Mouse (Mus musculus) spleen, adult 2 months (tissue): ENCODE data around the gene Gm20388. TPM values are rescaled to one million over a fixed set of nuclear protein-coding genes. Genes with fewer than 3 reads are reported as not detected.

ENCODE experiments used
- DNase-seq, 2 experiments: peaks; one replicate each; pipeline versions ENCODE4 v3.0.0 to v3.0.0-alpha.2; 2012 to 2021; ENCODE audit warnings: low spot score in 2 of 2, low read depth in 1 of 2
- H3K27ac ChIP-seq: fragments of 200-500 bp; 2 replicates; pipeline ENCODE4 v1.5.1; 2012; ENCODE audit warnings: low read length, inconsistent platforms; ENCODE audit not compliant: insufficient read depth
- H3K27me3 ChIP-seq: fragments of 200-500 bp; 2 replicates; pipeline ENCODE4 v1.6.1; 2012; ENCODE audit warnings: mild to moderate bottlenecking, moderate library complexity, low read length, inconsistent platforms; ENCODE audit not compliant: control insufficient read depth, insufficient read depth
- H3K36me3 ChIP-seq: fragments of 200-500 bp; 2 replicates; pipeline ENCODE4 v1.6.1; 2012; ENCODE audit warnings: mild to moderate bottlenecking, low read length, inconsistent platforms; ENCODE audit not compliant: control insufficient read depth, insufficient read depth
- H3K4me1 ChIP-seq: fragments of 200-500 bp; 2 replicates; pipeline ENCODE4 v1.6.1; 2011; ENCODE audit warnings: inconsistent platforms; ENCODE audit not compliant: control insufficient read depth, insufficient read depth, insufficient read length
- H3K4me3 ChIP-seq: fragments of 200-500 bp; 2 replicates; pipeline ENCODE4 v1.5.1; 2011; ENCODE audit warnings: mild to moderate bottlenecking, inconsistent platforms; ENCODE audit not compliant: insufficient read depth, insufficient read length; ENCODE audit errors: extremely low read depth
- CTCF ChIP-seq: fragments of 200-500 bp; IDR thresholded peaks from 2 replicates; pipeline ENCODE4 v1.5.1; 2011; ENCODE audit warnings: mild to moderate bottlenecking, inconsistent platforms; ENCODE audit not compliant: insufficient read depth, insufficient read length, insufficient replicate concordance; ENCODE audit errors: extremely low read depth
- POLR2A ChIP-seq: fragments of 200-500 bp; IDR thresholded peaks from 2 replicates; pipeline ENCODE4 v1.6.1; 2011; ENCODE audit warnings: low read depth, low read length, inconsistent platforms
- WGBS: fragments of 180-500 bp; shearing (Covaris S2); methylation state at CpG from one replicate; pipeline ENCODE4 v1.1.7; 2018; 5-methylcytosine and 5-hydroxymethylcytosine counted together
- polyA plus RNA-seq: library from polyadenylated mRNA; depleted of rRNA; stranded (reverse); fragments of >200 nt; gene quantifications from 2 replicates; pipeline ENCODE4 v1.2.3, GENCODE M21; 2012

The Gm20388 gene
- polyA plus RNA-seq, 1 experiment: 26.1 TPM

DNA sequence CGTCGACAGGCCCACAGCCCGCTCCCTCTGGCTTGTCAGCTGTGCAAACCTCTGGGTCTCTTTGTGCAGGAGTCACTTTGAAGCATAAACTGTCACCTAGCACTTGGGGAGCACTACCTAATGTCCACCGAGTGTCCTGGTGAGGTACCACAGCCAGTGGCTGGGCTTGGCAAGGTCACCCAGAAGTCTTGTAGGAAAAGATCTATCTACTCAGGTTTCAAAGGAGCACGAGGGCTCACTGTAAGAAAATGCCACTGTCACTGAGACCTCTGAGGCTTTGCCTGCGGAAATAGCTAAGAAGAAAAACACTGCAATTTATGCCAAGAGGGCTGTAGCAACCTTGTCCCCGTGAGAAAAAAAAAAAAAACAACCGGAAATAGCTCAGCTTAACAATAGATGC is 4165.3 kb downstream of the Gm20388 start:
- Histone ChIP-seq H3K4me3 (no peak overlapping the region), H3K27me3 (no peaks in the 10 kb centered on the region), H3K4me1 (no peaks in the 10 kb centered on the region), H3K36me3 (no peaks in the 10 kb centered on the region), H3K27ac (peak overlapping the region; percentile 73)
- TF ChIP-seq POLR2A (no peak), CTCF (no peak)
- DNase-seq: no peak
- 61% methylated on average over 8 of the region's 8 CpGs for WGBS

DNA sequence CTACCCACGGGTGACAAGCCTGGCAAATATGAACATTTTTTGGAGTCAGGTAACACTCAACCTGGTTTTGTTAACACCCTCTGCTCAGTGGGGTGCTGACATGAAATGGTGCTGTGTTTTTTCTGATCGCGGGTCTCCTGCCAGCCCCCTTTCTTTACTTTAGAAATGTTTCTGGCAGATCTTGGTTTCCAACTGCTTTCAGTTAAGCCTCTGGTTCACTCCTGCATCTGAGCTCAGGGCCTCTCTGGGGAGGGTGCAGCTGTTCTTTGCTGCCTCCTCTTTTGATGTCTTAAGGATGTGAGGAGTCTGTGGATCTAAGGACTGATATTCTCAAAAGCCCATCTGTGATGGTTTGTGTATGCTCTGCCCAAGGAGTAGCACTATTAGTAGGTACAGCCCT is 4165.8 kb downstream of the Gm20388 start:
- Histone ChIP-seq H3K36me3 (no peaks in the 10 kb centered on the region), H3K27me3 (no peaks in the 10 kb centered on the region), H3K4me3 (no peak overlapping the region), H3K4me1 (no peaks in the 10 kb centered on the region), H3K27ac (no peak overlapping the region)
- TF ChIP-seq CTCF (no peak), POLR2A (no peak)
- 52% methylated on average over 3 of the region's 3 CpGs for WGBS
- no peak for DNase-seq

DNA sequence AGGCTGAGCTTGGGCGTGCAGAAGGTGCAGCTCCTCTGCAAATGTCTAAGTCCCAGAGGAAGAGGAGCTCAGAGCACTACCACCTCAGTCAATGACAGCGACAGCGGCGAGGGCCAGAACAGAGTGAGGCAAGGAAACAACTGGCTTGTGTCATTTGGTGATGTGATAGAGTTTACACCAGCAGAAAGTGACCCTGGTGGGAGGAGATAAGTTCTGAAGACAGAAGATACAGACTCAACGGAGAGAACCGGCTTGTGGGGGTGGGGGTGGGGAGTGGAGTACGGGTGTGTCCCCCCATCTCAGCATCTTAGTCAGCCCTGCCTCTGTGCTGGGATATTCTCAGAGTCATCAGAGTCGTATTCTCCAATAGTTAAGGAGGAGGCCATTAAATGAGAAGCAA is 4166.7 kb downstream of the Gm20388 start:
- H3K4me3 ChIP-seq: no peak overlapping the region
- 74% methylated on average over 8 of the region's 8 CpGs for WGBS
- no peak for DNase-seq
- TF ChIP-seq CTCF: no peak
- H3K4me1 ChIP-seq: no peaks in the 10 kb centered on the region
- no peaks in the 10 kb centered on the region for H3K27me3 ChIP-seq
- no peak overlapping the region for H3K27ac ChIP-seq
- H3K36me3 ChIP-seq: no peaks in the 10 kb centered on the region

DNA sequence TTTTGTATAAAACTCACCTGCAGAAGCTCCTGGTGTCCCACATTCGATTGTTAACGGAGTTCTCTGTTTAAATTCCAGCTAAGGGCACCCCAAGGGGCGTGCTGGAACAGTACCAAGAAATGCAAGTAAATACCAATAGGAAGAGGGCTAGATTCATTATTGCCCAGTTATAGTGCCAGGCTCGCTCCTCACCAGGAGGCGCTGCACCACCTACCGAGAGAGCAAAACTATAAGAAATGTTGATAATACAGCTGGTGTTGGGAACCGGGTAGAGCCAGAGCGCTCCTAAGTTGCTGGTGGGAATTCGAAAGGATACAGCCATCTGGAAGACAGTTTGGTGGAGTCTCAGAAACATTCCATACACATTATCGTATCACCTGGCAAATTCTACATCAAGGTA is 4167.4 kb downstream of the Gm20388 start:
- Histone ChIP-seq H3K27ac (no peak overlapping the region), H3K27me3 (no peaks in the 10 kb centered on the region), H3K36me3 (no peaks in the 10 kb centered on the region), H3K4me3 (no peak overlapping the region), H3K4me1 (no peaks in the 10 kb centered on the region)
- no peak for DNase-seq
- 89% methylated on average over 10 of the region's 10 CpGs for WGBS
- no peak for TF ChIP-seq POLR2A
- TF ChIP-seq CTCF: no peak

DNA sequence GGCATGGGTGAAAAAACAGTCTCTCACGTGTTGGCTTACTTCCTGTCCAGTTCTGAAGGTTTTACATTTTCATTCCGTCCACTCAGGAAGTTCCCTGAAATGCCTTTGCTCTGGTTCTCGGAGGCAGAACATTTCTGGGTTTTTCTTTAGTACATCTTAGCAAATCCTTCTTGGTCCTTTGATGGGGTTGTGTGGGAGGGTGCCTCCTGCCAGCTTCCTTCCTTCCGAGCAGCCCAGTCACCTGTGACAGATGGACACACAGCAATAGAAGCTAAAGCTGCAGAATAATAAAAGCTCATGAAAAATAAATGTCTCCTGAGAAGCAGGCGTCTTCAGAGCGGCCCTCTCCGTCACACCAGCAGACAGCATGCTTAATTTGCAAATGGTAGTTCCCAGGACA is 4168.3 kb downstream of the Gm20388 start:
- 62% methylated on average over 7 of the region's 7 CpGs for WGBS
- H3K27ac ChIP-seq: no peak overlapping the region
- H3K27me3 ChIP-seq: no peaks in the 10 kb centered on the region
- no peak for DNase-seq
- H3K36me3 ChIP-seq: no peaks in the 10 kb centered on the region
- TF ChIP-seq CTCF: no peak
- TF ChIP-seq POLR2A: no peak
- no peaks in the 10 kb centered on the region for H3K4me1 ChIP-seq
- H3K4me3 ChIP-seq: no peak overlapping the region

DNA sequence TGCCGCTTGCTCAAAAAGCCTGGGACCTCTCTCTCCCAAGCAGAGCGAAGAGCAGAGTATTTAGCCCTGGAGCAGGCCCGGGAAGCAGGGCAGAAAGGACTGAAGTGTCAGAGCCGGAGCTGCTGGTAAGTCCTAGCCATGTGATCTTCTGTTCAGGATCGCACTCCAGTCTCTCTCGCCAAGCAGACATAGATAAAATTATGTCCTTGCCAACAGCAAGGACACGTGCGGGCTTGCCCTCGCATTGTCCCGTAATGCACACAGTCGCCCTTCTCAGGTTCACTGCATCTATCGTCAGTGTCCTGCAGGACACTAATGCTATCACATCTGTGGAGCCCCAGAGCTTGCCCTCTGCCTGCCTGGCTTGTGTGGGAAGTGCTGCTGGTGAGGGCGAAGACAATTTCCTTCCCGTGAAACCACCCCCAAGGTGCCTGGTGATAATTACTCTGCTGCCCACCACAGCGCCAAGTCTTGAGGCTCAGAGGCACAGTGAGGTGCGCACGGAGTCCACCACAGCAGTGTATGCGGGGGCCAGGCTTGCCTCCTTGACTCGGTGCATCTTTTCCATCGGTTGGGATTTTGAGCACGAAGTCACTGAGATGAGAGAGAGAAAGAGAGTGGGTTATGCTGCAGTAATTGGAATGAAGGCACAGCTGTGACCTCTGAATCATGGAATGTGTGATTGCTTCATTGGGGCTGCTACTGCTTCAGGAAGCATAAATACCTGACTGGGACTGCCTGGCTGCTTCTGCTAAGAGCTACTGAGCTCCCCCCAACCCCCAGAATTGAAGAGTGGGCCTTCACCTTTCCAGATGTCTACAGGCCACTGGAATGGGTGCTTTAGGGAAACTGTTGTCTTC is 4170.1 kb downstream of the Gm20388 start:
- no peak for DNase-seq
- H3K4me1 ChIP-seq: no peaks in the 10 kb centered on the region

DNA sequence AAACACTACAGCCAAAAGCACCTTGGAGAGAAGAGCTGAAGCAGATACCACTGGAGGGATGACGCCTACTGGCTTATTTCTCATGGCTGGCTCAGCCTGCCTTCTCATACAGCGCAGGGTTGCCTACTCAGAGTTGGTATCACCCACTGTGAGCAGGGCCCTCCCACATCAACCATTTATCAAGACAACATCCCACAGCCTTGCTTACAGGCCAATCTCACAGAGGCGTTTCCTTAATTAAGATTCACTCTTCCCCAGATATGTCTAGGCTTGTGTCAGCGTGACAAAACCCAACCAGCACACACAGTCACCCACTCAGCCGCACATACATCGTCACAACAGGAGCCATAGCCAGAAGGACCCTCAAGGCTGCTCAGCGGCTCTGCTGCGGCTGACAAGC is 4172.0 kb downstream of the Gm20388 start:
- no peak overlapping the region for H3K4me3 ChIP-seq
- no peaks in the 10 kb centered on the region for H3K4me1 ChIP-seq
- 90% methylated on average over 8 of the region's 8 CpGs for WGBS
- H3K27me3 ChIP-seq: no peaks in the 10 kb centered on the region
- no peak for DNase-seq
- no peak overlapping the region for H3K27ac ChIP-seq
- no peaks in the 10 kb centered on the region for H3K36me3 ChIP-seq
- no peak for TF ChIP-seq CTCF
- TF ChIP-seq POLR2A: no peak

More for the DNA sequence above, 4170.1 kb downstream of the Gm20388 start:
- Histone ChIP-seq H3K4me3 (no peak overlapping the region), H3K36me3 (no peaks in the 10 kb centered on the region), H3K27ac (no peak overlapping the region), H3K27me3 (no peaks in the 10 kb centered on the region)
- WGBS: 65% methylated on average over 21 of the region's 21 CpGs
- TF ChIP-seq POLR2A (no peak), CTCF (no peak)
